Mouse (Mus musculus): ENCODE measurements around the gene Vav3.

DNA sequence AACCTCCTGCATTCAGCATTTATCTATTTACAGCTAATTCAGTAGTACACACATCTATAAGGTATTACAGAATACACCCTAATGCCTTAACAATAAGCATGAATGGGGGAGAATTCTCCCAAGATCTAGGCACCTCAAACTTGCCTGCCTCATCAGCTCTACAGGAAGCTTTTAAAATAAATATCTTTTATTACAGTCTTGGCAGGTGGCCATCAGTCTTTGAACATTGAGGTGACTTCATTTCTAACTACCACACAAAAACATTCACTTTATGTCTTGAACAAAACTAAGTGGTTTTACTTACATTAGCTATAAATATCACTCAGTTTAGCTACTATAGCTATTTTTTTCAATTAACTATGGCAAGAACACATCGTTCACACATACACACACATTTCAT lies 332.5 kb downstream of the Vav3 start:
- TF ChIP-seq GATA1 (IDR thresholded peaks at IDR 0.05; ENCODE audit: borderline replicate concordance, low read length) (no peak), FLI1 (IDR thresholded peaks at IDR 0.05; ENCODE audit: low read length) (no peak)
